Mouse (Mus musculus) gastrocnemius, postnatal 4 days (tissue): ENCODE data around the gene Wdr93. TPM values are rescaled to one million over a fixed set of nuclear protein-coding genes. Genes with fewer than 3 reads are reported as not detected.

Experiments
- DNase-seq, 2 experiments: peaks; one replicate each; pipeline ENCODE4 v3.0.0; 2021 to 2022; ENCODE audit warnings: low spot score in 2 of 2, mixed read lengths in 2 of 2
- total RNA-seq, 2 experiments: library from RNA; stranded (reverse); gene quantifications; 2 replicates each; pipeline ENCODE4 v1.2.3; 2021

Wdr93 gene
- total RNA-seq, 2 experiments from 2014 or later, result 0.20 to 0.67 TPM

GRCm38 (mm10) chr7:79800336-79800735 is 57.4 kb downstream of the Wdr93 start:
- no peak for DNase-seq

- DNase-seq, result no peak
These were observed 58.4 kb downstream of the Wdr93 start for GRCm38 (mm10) chr7:79801391-79801790.

GRCm38 (mm10) chr7:79802037-79802436 is 59.1 kb downstream of the Wdr93 start:
- no peak for DNase-seq

- DNase-seq, result no peak
These were observed 60.9 kb downstream of the Wdr93 start for GRCm38 (mm10) chr7:79803887-79804286.

- DNase-seq, result no peak
These were observed 65.6 kb downstream of the Wdr93 start for GRCm38 (mm10) chr7:79808561-79808960.

GRCm38 (mm10) chr7:79810611-79811506 is 67.9 kb downstream of the Wdr93 start, which contains the start of gene Mesp2:
TSS of gene Mesp2 (plus strand) at chr7:79810727.
- peak; percentile 57 to 73 for DNase-seq

GRCm38 (mm10) chr7:79813409-79813808 is 70.4 kb downstream of the Wdr93 start:
- no peak for DNase-seq

- DNase-seq, result no peak
These were observed 75.4 kb downstream of the Wdr93 start for GRCm38 (mm10) chr7:79818321-79818720.

- DNase-seq, result no peak
These were observed 76.6 kb downstream of the Wdr93 start for GRCm38 (mm10) chr7:79819515-79819914.

GRCm38 (mm10) chr7:79819996-79820395 is 77.0 kb downstream of the Wdr93 start:
- no peak for DNase-seq

- DNase-seq, result no peak
These were observed 79.2 kb downstream of the Wdr93 start for GRCm38 (mm10) chr7:79822092-79822695.

- DNase-seq, result no peak
These were observed 85.4 kb downstream of the Wdr93 start for GRCm38 (mm10) chr7:79828341-79828740.

GRCm38 (mm10) chr7:79831145-79831544 is 88.2 kb downstream of the Wdr93 start:
- no peak for DNase-seq

- peak in 1 of 2 experiments; percentile 35 for DNase-seq
These were observed 88.6 kb downstream of the Wdr93 start for GRCm38 (mm10) chr7:79831585-79831984.

- DNase-seq, result no peak
These were observed 90.0 kb downstream of the Wdr93 start for GRCm38 (mm10) chr7:79832980-79833379.

- DNase-seq, result no peak
These were observed 92.2 kb downstream of the Wdr93 start for GRCm38 (mm10) chr7:79835196-79835595.

Other genes starting within 250 kb of the Wdr93 start
- gene Rhcg, start 125.5 kb upstream of the Wdr93 start, total RNA-seq, result not detected
- 1 to 10 TPM; 4.7 to 5.0 TPM for gene Ticrr, start 83.0 kb upstream of the Wdr93 start, total RNA-seq
- 1 to 10 TPM; 4.8 to 6.0 TPM for gene Kif7, start 27.4 kb upstream of the Wdr93 start, total RNA-seq
- gene Plin1, start 10.3 kb upstream of the Wdr93 start, total RNA-seq, result 10 to 100 TPM; 26.6 to 62.1 TPM
- gene Pex11a, start within 50 bp of the Wdr93 start, total RNA-seq, result 1 to 10 TPM; 2.6 to 4.2 TPM
- gene Mesp1, start 50.6 kb downstream of the Wdr93 start, total RNA-seq, result not detected
- gene Mesp2, start 67.6 kb downstream of the Wdr93 start, total RNA-seq, result under 1 TPM; 0.18 to 0.37 TPM
- gene Anpep, start 117.9 kb downstream of the Wdr93 start, total RNA-seq, result 10 to 100 TPM; 26.4 to 28.8 TPM
- gene Ap3s2, start 177.5 kb downstream of the Wdr93 start, total RNA-seq, result 10 to 100 TPM; 20.2 to 22.7 TPM
- 10 to 100 TPM; 13.1 to 13.7 TPM for gene Arpin, start 192.2 kb downstream of the Wdr93 start, total RNA-seq